8 mouse cellular contexts compared by ENCODE assay signal in genomic region chr5:31613852-31614286, GRCm38 (mm10). TPM values are rescaled to one million over a fixed set of nuclear protein-coding genes. Genes with fewer than 3 reads are reported as not detected.
DNase-seq lines count a peak whose midpoint lies in the region; ATAC-seq and TF ChIP-seq lines count a peak whose summit lies in the region.

No protein-coding gene starts in this region.

- ATAC-seq in hindbrain, embryonic 11.5 days (ENCODE audit: low FRiP score): peak; percentile 93
- ATAC-seq in lung, postnatal 0 days: peak; percentile 93

- peak; percentile 89 for DNase-seq in Muller cell, postnatal 12 days (ENCODE audit: inconsistent ontology term)
- DNase-seq in cerebellum, adult 9-11 months: peak; percentile 85
- DNase-seq in frontal cortex, adult 2 months (ENCODE audit: extremely low spot score in 1 of 2, low spot score in 1 of 2): peak; percentile 59 to 79
- peak; percentile 91 for DNase-seq in hindbrain, embryonic 11.5 days (ENCODE audit: low spot score)
- DNase-seq in layer of hippocampus, postnatal 10 days (ENCODE audit: low spot score in 2 of 2): peak; percentile 75 to 82
- peak; percentile 94 for DNase-seq in lung, postnatal 0 days (ENCODE audit: low spot score)
- DNase-seq in ovary, postnatal 10 days (ENCODE audit: low spot score): peak; percentile 67
- DNase-seq in thymus, postnatal 0 days (ENCODE audit: low spot score): peak; percentile 81

- H3K4me1 ChIP-seq in hindbrain, embryonic 11.5 days (replicated peaks; ENCODE audit: control insufficient read depth, insufficient read depth, low read length): 0 out of 2 replicates have a peak, but pooled peaks cover 2% of the 10 kb centered on the region
- H3K4me1 ChIP-seq in lung, postnatal 0 days (ENCODE audit: insufficient read depth, low read depth, low read length): peaks cover 6% of the 10 kb centered on the region; the same call in 1 of the 2 replicates

- H3K9ac ChIP-seq in hindbrain, embryonic 11.5 days (ENCODE audit: low read depth, low read length): peak overlapping the region; percentile 77
- peak overlapping the region; percentile 67 for H3K9ac ChIP-seq in lung, postnatal 0 days (replicated peaks; ENCODE audit: low read depth)

- peak; percentile 71 for TF ChIP-seq CTCF in lung, postnatal 0 days (IDR thresholded peaks at IDR 0.05)

- no peaks in the 10 kb centered on the region for H3K36me3 ChIP-seq in hindbrain, embryonic 11.5 days (ENCODE audit: control insufficient read depth, insufficient read depth, low read length)
- peaks cover 11% of the 10 kb centered on the region for H3K36me3 ChIP-seq in lung, postnatal 0 days (ENCODE audit: insufficient read depth, low read length)

- peak overlapping the region; percentile 85 for H3K4me3 ChIP-seq in hindbrain, embryonic 11.5 days (ENCODE audit: low read depth, low read length)
- H3K4me3 ChIP-seq in lung, postnatal 0 days (ENCODE audit: low read depth, low read length): peak overlapping the region; percentile 59

- H3K4me2 ChIP-seq in hindbrain, embryonic 11.5 days (replicated peaks; ENCODE audit: low read depth, low read length): peak overlapping the region; percentile 47
- H3K4me2 ChIP-seq in lung, postnatal 0 days (replicated peaks; ENCODE audit: low read depth, low read length): peak overlapping the region; percentile 53

- no peaks in the 10 kb centered on the region for H3K9me3 ChIP-seq in hindbrain, embryonic 11.5 days (ENCODE audit: control insufficient read depth, low read length)
- H3K9me3 ChIP-seq in lung, postnatal 0 days (ENCODE audit: low read length): no peaks in the 10 kb centered on the region

- no peaks in the 10 kb centered on the region for H3K27me3 ChIP-seq in hindbrain, embryonic 11.5 days (ENCODE audit: control insufficient read depth, insufficient read depth, low read length)
- no peaks in the 10 kb centered on the region for H3K27me3 ChIP-seq in lung, postnatal 0 days (replicated peaks; ENCODE audit: insufficient read depth, low read length)

- no peak for TF ChIP-seq EP300 in lung, postnatal 0 days (IDR thresholded peaks at IDR 0.05)

- under 1% methylated on average over 37 of the region's 37 CpGs for WGBS in hindbrain, embryonic 11.5 days
- WGBS in lung, postnatal 0 days: under 1% methylated on average over 37 of the region's 37 CpGs

- peak overlapping the region; percentile 70; the same call in 1 of the 2 replicates for H3K27ac ChIP-seq in hindbrain, embryonic 11.5 days (ENCODE audit: low read depth, low read length)
- H3K27ac ChIP-seq in lung, postnatal 0 days (ENCODE audit: low read length): peak overlapping the region; percentile 93

RNA-seq across cellular contexts. Expression of gene Mrpl33, which starts 17.1 kb away (rescaled TPM):
- polyA plus RNA-seq in frontal cortex, adult 2 months (2012; rRNA removed): 97.5 and 98.3 TPM in 2 replicates
- 213 and 215 TPM in 2 replicates for polyA plus RNA-seq in hindbrain, embryonic 11.5 days (2014; fragmentation: Nextera tagmentation; extraction: Ambion mirVana)
- total RNA-seq in layer of hippocampus, postnatal 10 days (2021): 100 to 1,000 TPM; 135 to 151 TPM
- polyA plus RNA-seq in lung, postnatal 0 days (2015; fragmentation: Nextera tagmentation; extraction: Ambion mirVana): 307 and 313 TPM in 2 replicates
- 425 and 428 TPM in 2 replicates for polyA plus RNA-seq in thymus, postnatal 0 days (2015; fragmentation: Nextera tagmentation; extraction: Ambion mirVana)

Comparison
In these comparisons a context has a peak if more than half of its experiments do, and no peak if none do; other contexts are left out.
1. Peak in every context shown above with its lines: DNase-seq, ATAC-seq, H3K4me3 ChIP-seq and H3K27ac ChIP-seq.